Mouse (Mus musculus): ENCODE data around the gene Tcirg1. TPM values are rescaled to one million over a fixed set of nuclear protein-coding genes. Genes with fewer than 3 reads are reported as not detected.
A peak's percentile ranks its signal among the peaks of the same experiment; 100 is the strongest.

Tcirg1 gene
- total and polyA plus RNA-seq, 2 experiments from 2014 or later = 14.1 to 37.5 TPM

- no peaks in the 10 kb centered on the region for H3K9me3 ChIP-seq (ENCODE audit: low read length)
- WGBS = 7% methylated on average over 22 of the region's 22 CpGs
Measured at GRCm38 (mm10) chr19:3935896-3936850, 29.2 kb upstream of the Tcirg1 start.

GRCm38 (mm10) chr19:3935032-3935895 is 28.3 kb upstream of the Tcirg1 start, which contains the start of gene Unc93b1:
Unc93b1 (plus strand) TSS chr19:3935186.
- TF ChIP-seq CTCF (IDR thresholded peaks at IDR 0.05) = no peak
- Histone ChIP-seq H3K9me3 (ENCODE audit: low read length) (no peaks in the 10 kb centered on the region), H3K4me1 (ENCODE audit: insufficient read depth, low read length) (peaks cover 3% of the 10 kb centered on the region; the same call in 1 of the 2 replicates), H3K4me2 (ENCODE audit: low read depth, low read length, poor library complexity, severe bottlenecking) (peak within 1 kb of the TSS; percentile 62), H3K27me3 (ENCODE audit: insufficient read depth, low read length) (0 out of 2 replicates have a peak, but pooled peaks cover 8% of the 10 kb centered on the region), H3K9ac (replicated peaks; ENCODE audit: low read length, poor library complexity, severe bottlenecking) (peak within 1 kb of the TSS; percentile 14; the same call in 1 of the 2 replicates), H3K4me3 (ENCODE audit: low read depth, low read length) (peak within 1 kb of the TSS; percentile 34), H3K36me3 (ENCODE audit: insufficient read depth, low read length) (no peaks in the 10 kb centered on the region), H3K27ac (ENCODE audit: low read depth, low read length) (no peak within 1 kb of the TSS)
- ATAC-seq (ENCODE audit: low FRiP score) (peak; percentile 72), DNase-seq (ENCODE audit: low spot score) (peak; percentile 39)
- 8% methylated on average over 41 of the region's 42 CpGs for WGBS

More at GRCm38 (mm10) chr19:3935896-3936850, 29.2 kb upstream of the Tcirg1 start:
- peak overlapping the region; percentile 34 for H3K4me3 ChIP-seq (ENCODE audit: low read depth, low read length)
- H3K36me3 ChIP-seq (ENCODE audit: insufficient read depth, low read length) = no peaks in the 10 kb centered on the region
- H3K4me1 ChIP-seq (ENCODE audit: insufficient read depth, low read length) = peaks cover 2% of the 10 kb centered on the region; the same call in 1 of the 2 replicates
- no peak for TF ChIP-seq CTCF (IDR thresholded peaks at IDR 0.05)
- DNase-seq (ENCODE audit: low spot score) = peak; percentile 30
- H3K4me2 ChIP-seq (ENCODE audit: low read depth, low read length, poor library complexity, severe bottlenecking) = peak overlapping the region; percentile 62
- no peak overlapping the region for H3K27ac ChIP-seq (ENCODE audit: low read depth, low read length)
- H3K9ac ChIP-seq (replicated peaks; ENCODE audit: low read length, poor library complexity, severe bottlenecking) = peak overlapping the region; percentile 14; the same call in 1 of the 2 replicates
- ATAC-seq (ENCODE audit: low FRiP score) = no peak
- 0 out of 2 replicates have a peak, but pooled peaks cover 8% of the 10 kb centered on the region for H3K27me3 ChIP-seq (ENCODE audit: insufficient read depth, low read length)

- DNase-seq (ENCODE audit: low spot score) (no peak), ATAC-seq (ENCODE audit: low FRiP score) (no peak)
- Histone ChIP-seq H3K27me3 (ENCODE audit: insufficient read depth, low read length) (0 out of 2 replicates have a peak, but pooled peaks cover 8% of the 10 kb centered on the region), H3K4me2 (ENCODE audit: low read depth, low read length, poor library complexity, severe bottlenecking) (no peak overlapping the region), H3K27ac (ENCODE audit: low read depth, low read length) (no peak overlapping the region), H3K4me1 (ENCODE audit: insufficient read depth, low read length) (peaks cover 6% of the 10 kb centered on the region; the same call in 1 of the 2 replicates), H3K4me3 (ENCODE audit: low read depth, low read length) (no peak overlapping the region), H3K9ac (replicated peaks; ENCODE audit: low read length, poor library complexity, severe bottlenecking) (no peak overlapping the region), H3K36me3 (ENCODE audit: insufficient read depth, low read length) (no peaks in the 10 kb centered on the region), H3K9me3 (ENCODE audit: low read length) (no peaks in the 10 kb centered on the region)
- TF ChIP-seq CTCF (IDR thresholded peaks at IDR 0.05) = no peak
- 94% methylated on average over 9 of the region's 9 CpGs for WGBS
Measured at GRCm38 (mm10) chr19:3931716-3932115, 24.8 kb upstream of the Tcirg1 start.

- peak; percentile 38 for DNase-seq (ENCODE audit: low spot score)
- Histone ChIP-seq H3K9me3 (ENCODE audit: low read length) (no peaks in the 10 kb centered on the region), H3K4me2 (ENCODE audit: low read depth, low read length, poor library complexity, severe bottlenecking) (no peak overlapping the region), H3K4me3 (ENCODE audit: low read depth, low read length) (no peak overlapping the region), H3K27me3 (ENCODE audit: insufficient read depth, low read length) (0 out of 2 replicates have a peak, but pooled peaks cover 5% of the 10 kb centered on the region), H3K4me1 (ENCODE audit: insufficient read depth, low read length) (peaks cover 3% of the 10 kb centered on the region; the same call in 1 of the 2 replicates), H3K27ac (ENCODE audit: low read depth, low read length) (0 out of 2 replicates have a peak overlapping the region, but pooled peaks have one; percentile 55), H3K9ac (replicated peaks; ENCODE audit: low read length, poor library complexity, severe bottlenecking) (no peak overlapping the region), H3K36me3 (ENCODE audit: insufficient read depth, low read length) (no peaks in the 10 kb centered on the region)
- no peak for TF ChIP-seq CTCF (IDR thresholded peaks at IDR 0.05)
- WGBS = 72% methylated on average over 21 of the region's 21 CpGs
- ATAC-seq (ENCODE audit: low FRiP score) = no peak
Measured at GRCm38 (mm10) chr19:3930262-3931057, 23.5 kb upstream of the Tcirg1 start.

Data from midbrain, postnatal 0 days (tissue).